In genomic region chr3:130729472-130730188, GRCm38 (mm10) we compare ENCODE assay signal across 8 mouse cellular contexts. TPM values are rescaled to one million over a fixed set of nuclear protein-coding genes. Genes with fewer than 3 reads are reported as not detected.
DNase-seq lines count a peak whose midpoint lies in the region; TF ChIP-seq lines count a peak whose summit lies in the region.

No protein-coding gene starts in this region.

- TF ChIP-seq POLR2A in cerebellum, adult 2 months (IDR thresholded peaks at IDR 0.05; ENCODE audit: borderline replicate concordance, insufficient read depth, low read length) = no peak

- TF ChIP-seq CTCF in cerebellum, adult 2 months (IDR thresholded peaks at IDR 0.05; ENCODE audit: borderline replicate concordance, insufficient read depth, low read depth, low read length) = no peak

- no peaks in the 10 kb centered on the region for H3K27me3 ChIP-seq in cerebellum, adult 2 months (ENCODE audit: control insufficient read depth, insufficient read depth, low read length)
- no peaks in the 10 kb centered on the region for H3K27me3 ChIP-seq in embryonic facial prominence, embryonic 10.5 days (replicated peaks; ENCODE audit: low read depth, poor library complexity, severe bottlenecking)

- H3K36me3 ChIP-seq in embryonic facial prominence, embryonic 10.5 days (replicated peaks) = peaks cover 45% of the 10 kb centered on the region

- intact Hi-C loops in heart, postnatal 14 days (cut with DNase I) = loop anchor here (10.0 kb wide), 3 partner anchors 385 to 1195 kb away; partner anchors contain the start of genes Elovl6, Lef1 and Papss1

- H3K9me3 ChIP-seq in embryonic facial prominence, embryonic 10.5 days = no peaks in the 10 kb centered on the region

- H3K4me1 ChIP-seq in cerebellum, adult 2 months (ENCODE audit: control insufficient read depth, insufficient read depth, low read length) = peaks cover 5% of the 10 kb centered on the region
- peaks cover 27% of the 10 kb centered on the region for H3K4me1 ChIP-seq in embryonic facial prominence, embryonic 10.5 days

- peak overlapping the region; percentile 14; the same call in 1 of the 2 replicates for H3K27ac ChIP-seq in cerebellum, adult 2 months (ENCODE audit: insufficient read depth, low read length)
- H3K27ac ChIP-seq in embryonic facial prominence, embryonic 10.5 days (replicated peaks) = peak overlapping the region; percentile 97

- WGBS in cerebellum, adult 2 months = under 1% methylated on average over 58 of the region's 58 CpGs
- WGBS in embryonic facial prominence, embryonic 10.5 days = under 1% methylated on average over 58 of the region's 58 CpGs

- DNase-seq in cerebellum, adult 2 months = no peak
- DNase-seq in cerebellum, adult 11 months = no peak
- DNase-seq in MN1 (ENCODE audit: low spot score) = peak; percentile 77
- DNase-seq in embryonic facial prominence, embryonic 10.5 days (ENCODE audit: low spot score) = peak; percentile 55
- DNase-seq in heart, postnatal 14 days = peak; percentile 14 to 59
- peak; percentile 16 for DNase-seq in layer of hippocampus, adult 9-10 months (ENCODE audit: low spot score)
- peak; percentile 46 for DNase-seq in lung, postnatal 36 days
- peak; percentile 64 for DNase-seq in right cerebral cortex, postnatal 14 days

- H3K4me3 ChIP-seq in cerebellum, adult 2 months (replicated peaks; ENCODE audit: insufficient read depth, low read depth, low read length) = peak overlapping the region; percentile 87
- peak overlapping the region; percentile 98 for H3K4me3 ChIP-seq in embryonic facial prominence, embryonic 10.5 days

RNA-seq across cellular contexts. Expression of gene Rpl34, which starts 0.6 kb away (rescaled TPM):
- polyA plus RNA-seq in cerebellum, adult 2 months (2012; rRNA removed) = 913 and 926 TPM in 2 replicates
- 961 and 964 TPM in 2 replicates for polyA plus RNA-seq in embryonic facial prominence, embryonic 10.5 days (2016; fragmentation: Nextera tagmentation; extraction: Ambion mirVana)
- total RNA-seq in heart, postnatal 14 days (2021) = 100 to 1,000 TPM; 373 to 414 TPM

RNA-seq across cellular contexts. Expression of gene Ostc, which starts 20.4 kb away (rescaled TPM):
- polyA plus RNA-seq in cerebellum, adult 2 months (2012; rRNA removed) = 62.9 and 64.4 TPM in 2 replicates
- 314 TPM in 2 replicates for polyA plus RNA-seq in embryonic facial prominence, embryonic 10.5 days (2016; fragmentation: Nextera tagmentation; extraction: Ambion mirVana)
- total RNA-seq in heart, postnatal 14 days (2021) = 10 to 100 TPM; 42.1 to 55.0 TPM

Comparison
In these comparisons a context has a peak if more than half of its experiments do, and no peak if none do; other contexts are left out.
1. DNase-seq: peak in MN1 (single experiment), embryonic facial prominence, embryonic 10.5 days (single experiment), heart, postnatal 14 days (2 of 2), layer of hippocampus, adult 9-10 months (single experiment), lung, postnatal 36 days (single experiment) and right cerebral cortex, postnatal 14 days (single experiment); none in cerebellum, adult 2 months (0 of 2) and cerebellum, adult 11 months (single experiment).